Mouse (Mus musculus): ENCODE data around the gene Pnisr. TPM values are rescaled to one million over a fixed set of nuclear protein-coding genes. Genes with fewer than 3 reads are reported as not detected.
A peak's percentile ranks its signal among the peaks of the same experiment; 100 is the strongest.

Pnisr gene
- polyA plus RNA-seq, 1 experiment: 50.5 TPM

DNA sequence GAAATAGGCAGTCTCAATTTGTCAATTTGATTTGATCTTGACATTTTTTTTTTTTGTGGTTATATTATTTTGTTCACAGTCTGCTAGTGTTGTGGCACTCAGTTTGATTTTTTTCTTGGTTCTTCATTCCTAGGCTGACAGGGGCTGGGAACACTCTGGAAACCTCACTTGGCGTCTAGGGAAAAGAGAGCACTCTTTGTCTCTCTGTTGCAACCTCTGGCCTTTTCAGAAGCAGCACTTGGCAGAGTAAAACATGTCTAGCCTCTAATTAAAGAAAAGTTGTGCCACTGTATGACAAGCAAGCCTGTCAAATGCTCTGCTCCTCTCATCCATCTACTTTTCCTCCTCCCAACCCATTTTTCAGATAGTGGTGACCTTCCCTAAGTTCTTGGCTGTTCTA is 10.1 kb downstream of the Pnisr start:
- TF ChIP-seq POLR2A (IDR thresholded peaks at IDR 0.05; ENCODE audit: borderline replicate concordance, extremely low read depth, low read depth, low read length) (no peak), CTCF (IDR thresholded peaks at IDR 0.05; ENCODE audit: insufficient read depth, low read length) (no peak)
- 57% methylated on average over 1 of the region's 1 CpGs for WGBS
- H3K4me1 ChIP-seq (ENCODE audit: control insufficient read depth, insufficient read depth, low read length): no peaks in the 10 kb centered on the region
- no peak overlapping the region for H3K4me3 ChIP-seq (replicated peaks; ENCODE audit: extremely low read depth, low read depth, low read length)
- no peak for DNase-seq

DNA sequence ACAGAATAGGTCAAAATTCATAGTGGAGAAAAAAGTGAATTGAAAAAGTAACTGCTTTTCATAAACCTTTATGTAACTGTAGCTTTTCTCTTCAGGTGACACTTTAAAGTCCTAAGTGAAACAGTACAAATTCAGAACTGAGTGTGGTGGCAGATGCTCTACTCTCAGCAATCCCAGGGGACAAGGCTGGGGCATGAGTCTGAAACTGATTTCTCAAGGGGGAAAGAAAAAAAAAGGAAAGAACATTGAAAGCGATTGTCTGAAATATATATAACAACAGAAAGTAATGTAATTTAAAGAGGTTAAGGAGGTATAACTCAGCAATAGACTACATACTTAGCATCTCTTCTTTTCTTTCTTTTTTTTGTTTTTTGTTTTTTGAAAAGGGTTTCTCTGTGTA is 17.8 kb downstream of the Pnisr start:
- 85% methylated on average over 1 of the region's 1 CpGs for WGBS
- DNase-seq: no peak
- H3K4me1 ChIP-seq (ENCODE audit: control insufficient read depth, insufficient read depth, low read length): no peaks in the 10 kb centered on the region
- no peak overlapping the region for H3K4me3 ChIP-seq (replicated peaks; ENCODE audit: extremely low read depth, low read depth, low read length)
- no peak for TF ChIP-seq CTCF (IDR thresholded peaks at IDR 0.05; ENCODE audit: insufficient read depth, low read length)
- TF ChIP-seq POLR2A (IDR thresholded peaks at IDR 0.05; ENCODE audit: borderline replicate concordance, extremely low read depth, low read depth, low read length): no peak

DNA sequence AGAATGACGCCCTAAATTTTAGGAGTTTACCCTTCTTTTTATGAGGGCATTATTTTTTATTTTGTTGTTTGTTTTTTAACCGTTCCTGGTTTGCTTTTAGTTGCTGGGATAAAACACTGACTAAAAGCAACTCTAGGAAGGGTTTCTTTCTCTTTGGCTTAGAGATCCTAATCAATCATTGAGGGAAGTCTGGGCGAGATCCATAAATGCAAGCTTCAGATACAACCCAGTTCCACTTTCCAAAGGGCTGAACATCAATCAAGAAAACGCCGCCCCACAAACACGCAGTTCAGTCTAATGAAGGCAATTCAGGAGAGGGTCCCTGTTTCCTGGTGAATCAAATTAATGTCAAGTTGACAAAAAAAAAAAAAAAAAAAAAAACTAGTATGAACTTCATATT is 31.4 kb downstream of the Pnisr start:
- 16% methylated on average over 6 of the region's 6 CpGs for WGBS
- Histone ChIP-seq H3K4me1 (ENCODE audit: control insufficient read depth, insufficient read depth, low read length) (no peaks in the 10 kb centered on the region; the same call in 1 of the 2 replicates), H3K4me3 (replicated peaks; ENCODE audit: extremely low read depth, low read depth, low read length) (no peak overlapping the region)
- no peak for TF ChIP-seq CTCF (IDR thresholded peaks at IDR 0.05; ENCODE audit: insufficient read depth, low read length)
- no peak for TF ChIP-seq POLR2A (IDR thresholded peaks at IDR 0.05; ENCODE audit: borderline replicate concordance, extremely low read depth, low read depth, low read length)
- no peak for DNase-seq

GRCm38 (mm10) chr4:21879565-21880220 is 32.3 kb downstream of the Pnisr start, which contains the start of gene Coq3:
Coq3 (plus strand) TSS chr4:21879673.
- Histone ChIP-seq H3K4me1 (ENCODE audit: control insufficient read depth, insufficient read depth, low read length) (no peaks in the 10 kb centered on the region; the same call in 1 of the 2 replicates), H3K4me3 (replicated peaks; ENCODE audit: extremely low read depth, low read depth, low read length) (peak within 1 kb of the TSS; percentile 95)
- WGBS: under 1% methylated on average over 51 of the region's 51 CpGs
- peak; percentile 80 for DNase-seq
- no peak for TF ChIP-seq CTCF (IDR thresholded peaks at IDR 0.05; ENCODE audit: insufficient read depth, low read length)
- peak; percentile 53; the same call in 1 of the 2 replicates for TF ChIP-seq POLR2A (IDR thresholded peaks at IDR 0.05; ENCODE audit: borderline replicate concordance, extremely low read depth, low read depth, low read length)

GRCm38 (mm10) chr4:21882806-21883205 is 35.4 kb downstream of the Pnisr start:
- no peaks in the 10 kb centered on the region; the same call in 1 of the 2 replicates for H3K4me1 ChIP-seq (ENCODE audit: control insufficient read depth, insufficient read depth, low read length)
- H3K4me3 ChIP-seq (replicated peaks; ENCODE audit: extremely low read depth, low read depth, low read length): no peak overlapping the region
- WGBS: 94% methylated on average over 6 of the region's 6 CpGs
- no peak for DNase-seq
- TF ChIP-seq CTCF (IDR thresholded peaks at IDR 0.05; ENCODE audit: insufficient read depth, low read length): no peak
- TF ChIP-seq POLR2A (IDR thresholded peaks at IDR 0.05; ENCODE audit: borderline replicate concordance, extremely low read depth, low read depth, low read length): no peak

DNA sequence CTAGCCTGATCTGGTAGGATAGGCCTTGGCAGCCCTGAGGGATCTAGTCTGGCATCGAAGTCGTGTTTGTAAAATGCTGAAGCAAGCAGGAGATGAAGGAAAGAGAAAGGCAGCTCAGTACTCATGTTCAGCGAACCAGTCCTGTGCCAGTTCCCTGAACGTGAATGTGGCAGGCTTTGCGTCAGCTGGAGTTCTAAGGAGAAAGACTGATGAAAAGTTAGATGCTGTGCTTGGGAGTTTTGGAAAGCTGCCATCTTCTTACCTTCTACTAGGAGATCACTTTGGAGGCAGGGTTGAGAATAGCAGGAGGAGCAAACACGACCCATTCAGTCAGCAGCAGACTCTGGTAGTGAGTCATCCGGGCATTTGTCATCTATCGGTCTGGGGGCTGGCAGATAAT is 38.4 kb downstream of the Pnisr start:
- TF ChIP-seq CTCF (IDR thresholded peaks at IDR 0.05; ENCODE audit: insufficient read depth, low read length) (no peak), POLR2A (IDR thresholded peaks at IDR 0.05; ENCODE audit: borderline replicate concordance, extremely low read depth, low read depth, low read length) (no peak)
- Histone ChIP-seq H3K4me1 (ENCODE audit: control insufficient read depth, insufficient read depth, low read length) (no peaks in the 10 kb centered on the region), H3K4me3 (replicated peaks; ENCODE audit: extremely low read depth, low read depth, low read length) (no peak overlapping the region)
- DNase-seq: no peak
- 82% methylated on average over 8 of the region's 8 CpGs for WGBS

Other genes with a start within 250 kb of the Pnisr start
- gene Prdm13, start 161.6 kb upstream of the Pnisr start, polyA plus RNA-seq (2012; rRNA removed): not detected in 2 replicates
- gene Ccnc, start 119.9 kb upstream of the Pnisr start, polyA plus RNA-seq (2012; rRNA removed): 3.7 and 6.2 TPM in 2 replicates
- gene Usp45, start 80.4 kb upstream of the Pnisr start, polyA plus RNA-seq (2012; rRNA removed): 3.5 and 3.9 TPM in 2 replicates
- gene Tstd3, start 80.4 kb upstream of the Pnisr start, polyA plus RNA-seq (2012; rRNA removed): 1.3 and 1.5 TPM in 2 replicates
- 1.4 and 2.5 TPM in 2 replicates for gene Coq3, start 32.1 kb downstream of the Pnisr start, polyA plus RNA-seq (2012; rRNA removed)
- 0.58 and 0.76 TPM in 2 replicates for gene Faxc, start 83.7 kb downstream of the Pnisr start, polyA plus RNA-seq (2012; rRNA removed)